Mouse (Mus musculus): ENCODE results near the gene Tsr2.

Gene Tsr2

GRCm38 (mm10) chrX:151096171-151097058 lies at the start of gene Tsr2:
Tsr2 (minus strand) TSS chrX:151096543.
- peak; percentile 64 for DNase-seq (ENCODE audit: low spot score)

- no peak for DNase-seq (ENCODE audit: low spot score)
Measured at GRCm38 (mm10) chrX:151132785-151133184, 36.4 kb upstream of the Tsr2 start.

- no peak for DNase-seq (ENCODE audit: low spot score)
Measured at GRCm38 (mm10) chrX:151130493-151130892, 34.1 kb upstream of the Tsr2 start.

- no peak for DNase-seq (ENCODE audit: low spot score)
Measured at GRCm38 (mm10) chrX:151123933-151124332, 27.6 kb upstream of the Tsr2 start.

GRCm38 (mm10) chrX:151117432-151117831 lies 21.1 kb upstream of the Tsr2 start:
- DNase-seq (ENCODE audit: low spot score) = no peak

GRCm38 (mm10) chrX:151116795-151117194 lies 20.5 kb upstream of the Tsr2 start:
- no peak for DNase-seq (ENCODE audit: low spot score)

- DNase-seq (ENCODE audit: low spot score) = no peak
Measured at GRCm38 (mm10) chrX:151107301-151108067, 11.1 kb upstream of the Tsr2 start.

- DNase-seq (ENCODE audit: low spot score) = no peak
Measured at GRCm38 (mm10) chrX:151087418-151087817, 8.9 kb downstream of the Tsr2 start.

GRCm38 (mm10) chrX:151085599-151085998 lies 10.7 kb downstream of the Tsr2 start:
- DNase-seq (ENCODE audit: low spot score) = no peak

GRCm38 (mm10) chrX:151076941-151077485 lies 19.3 kb downstream of the Tsr2 start:
- DNase-seq (ENCODE audit: low spot score) = no peak

- DNase-seq (ENCODE audit: low spot score) = no peak
Measured at GRCm38 (mm10) chrX:151076007-151076406, 20.3 kb downstream of the Tsr2 start.

GRCm38 (mm10) chrX:151067876-151068275 lies 28.5 kb downstream of the Tsr2 start:
- DNase-seq (ENCODE audit: low spot score) = no peak

- no peak for DNase-seq (ENCODE audit: low spot score)
Measured at GRCm38 (mm10) chrX:151066071-151066666, 30.2 kb downstream of the Tsr2 start.

GRCm38 (mm10) chrX:151061615-151062299 lies 34.6 kb downstream of the Tsr2 start:
- DNase-seq (ENCODE audit: low spot score) = no peak

- no peak for DNase-seq (ENCODE audit: low spot score)
Measured at GRCm38 (mm10) chrX:151059346-151059745, 37.0 kb downstream of the Tsr2 start.

GRCm38 (mm10) chrX:151055559-151055958 lies 40.8 kb downstream of the Tsr2 start:
- no peak for DNase-seq (ENCODE audit: low spot score)

GRCm38 (mm10) chrX:151054489-151054888 lies 41.9 kb downstream of the Tsr2 start:
- DNase-seq (ENCODE audit: low spot score) = no peak

GRCm38 (mm10) chrX:151050337-151050736 lies 46.0 kb downstream of the Tsr2 start:
- no peak for DNase-seq (ENCODE audit: low spot score)

- DNase-seq (ENCODE audit: low spot score) = no peak
Measured at GRCm38 (mm10) chrX:151049661-151050215, 46.6 kb downstream of the Tsr2 start.

- DNase-seq (ENCODE audit: low spot score) = no peak
Measured at GRCm38 (mm10) chrX:151047431-151048058, 48.8 kb downstream of the Tsr2 start.

All from c-Kit-positive CD71-positive TER-119-positive erythroid progenitor cells, embryonic 14.5 days (primary cell).